Mouse (Mus musculus) right cerebral cortex, postnatal 25 days (tissue): ENCODE results near the gene Phf3.
"Not testable (repeated sequence)": the region's sequence is repeated elsewhere in the genome, so short reads cannot be mapped to it uniquely, and the experiment has no call there.

ENCODE experiments used
- DNase-seq: peaks from one replicate; pipeline ENCODE4 v3.0.0; 2022

The Phf3 gene

GRCm38 (mm10) chr1:30815609-30816008 is 58.1 kb downstream of the Phf3 start:
- no peak for DNase-seq

GRCm38 (mm10) chr1:30814987-30815386 is 58.7 kb downstream of the Phf3 start:
- no peak for DNase-seq

- DNase-seq, result no peak
These were observed 65.5 kb downstream of the Phf3 start for GRCm38 (mm10) chr1:30808101-30808699.

GRCm38 (mm10) chr1:30805688-30806285 is 67.9 kb downstream of the Phf3 start:
- no peak for DNase-seq

- no peak for DNase-seq
These were observed 68.8 kb downstream of the Phf3 start for GRCm38 (mm10) chr1:30804919-30805318.

- DNase-seq, result no peak
These were observed 71.8 kb downstream of the Phf3 start for GRCm38 (mm10) chr1:30801911-30802310.

- DNase-seq, result no peak
These were observed 74.4 kb downstream of the Phf3 start for GRCm38 (mm10) chr1:30799277-30799834.

- DNase-seq, result no peak
These were observed 79.1 kb downstream of the Phf3 start for GRCm38 (mm10) chr1:30794606-30795005.

GRCm38 (mm10) chr1:30793357-30793883 is 80.3 kb downstream of the Phf3 start:
- no peak for DNase-seq

- DNase-seq, result no peak
These were observed 80.8 kb downstream of the Phf3 start for GRCm38 (mm10) chr1:30792935-30793334.

- no peak for DNase-seq
These were observed 83.5 kb downstream of the Phf3 start for GRCm38 (mm10) chr1:30790220-30790619.

GRCm38 (mm10) chr1:30789689-30790088 is 84.0 kb downstream of the Phf3 start:
- no peak for DNase-seq

- no peak for DNase-seq
These were observed 84.7 kb downstream of the Phf3 start for GRCm38 (mm10) chr1:30789001-30789400.

- no peak for DNase-seq
These were observed 87.1 kb downstream of the Phf3 start for GRCm38 (mm10) chr1:30786583-30786982.

- no peak for DNase-seq
These were observed 90.0 kb downstream of the Phf3 start for GRCm38 (mm10) chr1:30783741-30784140.

- DNase-seq, result no peak
These were observed 93.4 kb downstream of the Phf3 start for GRCm38 (mm10) chr1:30780293-30780692.

- DNase-seq, result no peak
These were observed 94.2 kb downstream of the Phf3 start for GRCm38 (mm10) chr1:30779562-30779961.

- DNase-seq, result no peak
These were observed 95.2 kb downstream of the Phf3 start for GRCm38 (mm10) chr1:30778374-30779005.

GRCm38 (mm10) chr1:30776196-30776595 is 97.5 kb downstream of the Phf3 start:
- DNase-seq, result no peak

- no peak for DNase-seq
These were observed 100.1 kb downstream of the Phf3 start for GRCm38 (mm10) chr1:30773662-30774061.

- DNase-seq, result no peak
These were observed 100.9 kb downstream of the Phf3 start for GRCm38 (mm10) chr1:30772851-30773250.

- no peak for DNase-seq
These were observed 101.9 kb downstream of the Phf3 start for GRCm38 (mm10) chr1:30771772-30772171.

- DNase-seq, result not testable (repeated sequence)
These were observed 103.1 kb downstream of the Phf3 start for GRCm38 (mm10) chr1:30770599-30770998.

- no peak for DNase-seq
These were observed 116.9 kb downstream of the Phf3 start for GRCm38 (mm10) chr1:30756794-30757193.
